In genomic region chr13:13745911-13746310, GRCm38 (mm10) we compare ENCODE assay signal across 15 mouse cellular contexts. TPM values are rescaled to one million over a fixed set of nuclear protein-coding genes. Genes with fewer than 3 reads are reported as not detected.
"Had no signal": no experiment of that assay in that cellular context is flagged by ENCODE, and none has a peak within 500 bp of the region (broad histone marks: within the 10 kb centered on the region; RNA-seq: fewer than 3 reads in every experiment).

No protein-coding gene starts in this region.

- H3K27me3 ChIP-seq: liver, embryonic 13.5 days had no signal

- DNase-seq: kidney, postnatal 25 days; layer of hippocampus, adult 9-11 months; liver, embryonic 13.5 days; lung, adult 2 months; lung, postnatal 14 days; lung, postnatal 4 days; midbrain, embryonic 14.5 days; thymus, postnatal 25 days had no signal

- H3K4me3 ChIP-seq: layer of hippocampus, adult 2 months; liver, embryonic 13.5 days had no signal

- H3K27ac ChIP-seq: kidney, postnatal 0 days; layer of hippocampus, adult 2 months; liver, embryonic 13.5 days had no signal

- H3K4me1 ChIP-seq: liver, embryonic 13.5 days had no signal

RNA-seq across cellular contexts. Expression of gene Gng4, which starts 37.9 kb away (rescaled TPM):
- total RNA-seq: liver, adult 2 months; megakaryocyte progenitor cell, adult 5-6 weeks; megakaryocyte-erythroid progenitor cell, adult 5-6 weeks had no signal
- polyA plus RNA-seq: liver, adult 2 months; spleen, adult 2 months; testis, adult 2 months had no signal
